Mouse (Mus musculus): ENCODE results near the gene Olfr98. TPM values are rescaled to one million over a fixed set of nuclear protein-coding genes. Genes with fewer than 3 reads are reported as not detected.
A peak's percentile ranks its signal among the peaks of the same experiment; 100 is the strongest.

Gene Olfr98
- polyA plus RNA-seq (2014; fragmentation: Nextera tagmentation; extraction: Ambion mirVana): not detected in 2 replicates

- Histone ChIP-seq H3K27me3 (replicated peaks; ENCODE audit: control insufficient read depth, insufficient read depth, low read length) (no peaks in the 10 kb centered on the region), H3K36me3 (ENCODE audit: control insufficient read depth, insufficient read depth, low read length) (no peaks in the 10 kb centered on the region), H3K27ac (ENCODE audit: low read depth, low read length) (no peak within 1 kb of the TSS), H3K4me2 (no peak within 1 kb of the TSS), H3K9me3 (ENCODE audit: control insufficient read depth, low read length) (no peaks in the 10 kb centered on the region), H3K4me3 (ENCODE audit: low read depth, low read length) (no peak within 1 kb of the TSS), H3K9ac (ENCODE audit: low read depth, low read length) (no peak within 1 kb of the TSS), H3K4me1 (replicated peaks; ENCODE audit: control insufficient read depth, insufficient read depth, low read length) (no peaks in the 10 kb centered on the region)
- no peak for DNase-seq (ENCODE audit: low spot score)
- WGBS: 84% methylated on average over 1 of the region's 1 CpGs
- no peak for ATAC-seq (replicated peaks; ENCODE audit: low FRiP score)
Observed at GRCm38 (mm10) chr17:37263626-37264025, at the start of gene Olfr98. Gene Olfr98 (minus strand): TSS chr17:37263749.

- Histone ChIP-seq H3K4me3 (ENCODE audit: low read depth, low read length) (no peak overlapping the region), H3K27me3 (replicated peaks; ENCODE audit: control insufficient read depth, insufficient read depth, low read length) (no peaks in the 10 kb centered on the region), H3K9ac (ENCODE audit: low read depth, low read length) (no peak overlapping the region), H3K27ac (ENCODE audit: low read depth, low read length) (no peak overlapping the region), H3K4me1 (replicated peaks; ENCODE audit: control insufficient read depth, insufficient read depth, low read length) (no peaks in the 10 kb centered on the region), H3K4me2 (no peak overlapping the region), H3K9me3 (ENCODE audit: control insufficient read depth, low read length) (no peaks in the 10 kb centered on the region), H3K36me3 (ENCODE audit: control insufficient read depth, insufficient read depth, low read length) (no peaks in the 10 kb centered on the region)
- DNase-seq (ENCODE audit: low spot score): no peak
- ATAC-seq (replicated peaks; ENCODE audit: low FRiP score): no peak
- 43% methylated on average over 2 of the region's 2 CpGs for WGBS
Observed at GRCm38 (mm10) chr17:37310146-37310699, 46.7 kb upstream of the Olfr98 start.

- Histone ChIP-seq H3K27ac (ENCODE audit: low read depth, low read length) (no peak overlapping the region), H3K4me2 (no peak overlapping the region), H3K36me3 (ENCODE audit: control insufficient read depth, insufficient read depth, low read length) (no peaks in the 10 kb centered on the region), H3K27me3 (replicated peaks; ENCODE audit: control insufficient read depth, insufficient read depth, low read length) (no peaks in the 10 kb centered on the region), H3K9me3 (ENCODE audit: control insufficient read depth, low read length) (no peaks in the 10 kb centered on the region), H3K9ac (ENCODE audit: low read depth, low read length) (no peak overlapping the region), H3K4me3 (ENCODE audit: low read depth, low read length) (no peak overlapping the region), H3K4me1 (replicated peaks; ENCODE audit: control insufficient read depth, insufficient read depth, low read length) (no peaks in the 10 kb centered on the region)
- WGBS: 38% methylated on average over 4 of the region's 4 CpGs
- DNase-seq (ENCODE audit: low spot score) (no peak), ATAC-seq (replicated peaks; ENCODE audit: low FRiP score) (no peak)
Observed at GRCm38 (mm10) chr17:37308483-37308882, 44.9 kb upstream of the Olfr98 start.

- Histone ChIP-seq H3K27ac (ENCODE audit: low read depth, low read length) (no peak within 1 kb of the TSS), H3K9ac (ENCODE audit: low read depth, low read length) (no peak within 1 kb of the TSS), H3K36me3 (ENCODE audit: control insufficient read depth, insufficient read depth, low read length) (no peaks in the 10 kb centered on the region), H3K27me3 (replicated peaks; ENCODE audit: control insufficient read depth, insufficient read depth, low read length) (no peaks in the 10 kb centered on the region), H3K4me3 (ENCODE audit: low read depth, low read length) (no peak within 1 kb of the TSS), H3K4me2 (no peak within 1 kb of the TSS), H3K9me3 (ENCODE audit: control insufficient read depth, low read length) (no peaks in the 10 kb centered on the region), H3K4me1 (replicated peaks; ENCODE audit: control insufficient read depth, insufficient read depth, low read length) (no peaks in the 10 kb centered on the region)
- DNase-seq (ENCODE audit: low spot score) (no peak), ATAC-seq (replicated peaks; ENCODE audit: low FRiP score) (no peak)
- 77% methylated on average over 4 of the region's 4 CpGs for WGBS
Observed at GRCm38 (mm10) chr17:37304213-37304612, 40.7 kb upstream of the Olfr98 start, which contains the start of gene Olfr101. Gene Olfr101 (minus strand): TSS chr17:37304313.

GRCm38 (mm10) chr17:37283360-37283759 lies 19.8 kb upstream of the Olfr98 start, which contains the start of gene Olfr99:
Gene Olfr99 (minus strand): TSS chr17:37283460.
- 67% methylated on average over 1 of the region's 1 CpGs for WGBS
- ATAC-seq (replicated peaks; ENCODE audit: low FRiP score): no peak

GRCm38 (mm10) chr17:37280331-37280730 lies 16.8 kb upstream of the Olfr98 start:
- no peaks in the 10 kb centered on the region for H3K9me3 ChIP-seq (ENCODE audit: control insufficient read depth, low read length)
- no peak overlapping the region for H3K4me2 ChIP-seq
- no peak overlapping the region for H3K27ac ChIP-seq (ENCODE audit: low read depth, low read length)
- H3K9ac ChIP-seq (ENCODE audit: low read depth, low read length): no peak overlapping the region
- DNase-seq (ENCODE audit: low spot score) (no peak), ATAC-seq (replicated peaks; ENCODE audit: low FRiP score) (no peak)
- no peak overlapping the region for H3K4me3 ChIP-seq (ENCODE audit: low read depth, low read length)
- WGBS: 75% methylated on average over 1 of the region's 1 CpGs
- no peaks in the 10 kb centered on the region for H3K36me3 ChIP-seq (ENCODE audit: control insufficient read depth, insufficient read depth, low read length)
- no peaks in the 10 kb centered on the region for H3K4me1 ChIP-seq (replicated peaks; ENCODE audit: control insufficient read depth, insufficient read depth, low read length)
- no peaks in the 10 kb centered on the region for H3K27me3 ChIP-seq (replicated peaks; ENCODE audit: control insufficient read depth, insufficient read depth, low read length)

More at GRCm38 (mm10) chr17:37283360-37283759, 19.8 kb upstream of the Olfr98 start, which contains the start of gene Olfr99:
- Histone ChIP-seq H3K4me2 (no peak within 1 kb of the TSS), H3K9ac (ENCODE audit: low read depth, low read length) (no peak within 1 kb of the TSS), H3K27me3 (replicated peaks; ENCODE audit: control insufficient read depth, insufficient read depth, low read length) (no peaks in the 10 kb centered on the region), H3K36me3 (ENCODE audit: control insufficient read depth, insufficient read depth, low read length) (no peaks in the 10 kb centered on the region), H3K27ac (ENCODE audit: low read depth, low read length) (no peak within 1 kb of the TSS), H3K4me1 (replicated peaks; ENCODE audit: control insufficient read depth, insufficient read depth, low read length) (no peaks in the 10 kb centered on the region), H3K4me3 (ENCODE audit: low read depth, low read length) (no peak within 1 kb of the TSS), H3K9me3 (ENCODE audit: control insufficient read depth, low read length) (no peaks in the 10 kb centered on the region)
- DNase-seq (ENCODE audit: low spot score): no peak

GRCm38 (mm10) chr17:37276573-37276972 lies 13.0 kb upstream of the Olfr98 start:
- ATAC-seq (replicated peaks; ENCODE audit: low FRiP score) (no peak), DNase-seq (ENCODE audit: low spot score) (no peak)
- H3K4me2 ChIP-seq: no peak overlapping the region
- no peaks in the 10 kb centered on the region for H3K9me3 ChIP-seq (ENCODE audit: control insufficient read depth, low read length)
- H3K27ac ChIP-seq (ENCODE audit: low read depth, low read length): no peak overlapping the region
- no peak overlapping the region for H3K4me3 ChIP-seq (ENCODE audit: low read depth, low read length)
- H3K27me3 ChIP-seq (replicated peaks; ENCODE audit: control insufficient read depth, insufficient read depth, low read length): no peaks in the 10 kb centered on the region
- no peak overlapping the region for H3K9ac ChIP-seq (ENCODE audit: low read depth, low read length)
- H3K36me3 ChIP-seq (ENCODE audit: control insufficient read depth, insufficient read depth, low read length): no peaks in the 10 kb centered on the region
- no peaks in the 10 kb centered on the region for H3K4me1 ChIP-seq (replicated peaks; ENCODE audit: control insufficient read depth, insufficient read depth, low read length)

- Histone ChIP-seq H3K4me1 (replicated peaks; ENCODE audit: control insufficient read depth, insufficient read depth, low read length) (no peaks in the 10 kb centered on the region), H3K4me3 (ENCODE audit: low read depth, low read length) (no peak overlapping the region), H3K9ac (ENCODE audit: low read depth, low read length) (no peak overlapping the region), H3K4me2 (no peak overlapping the region), H3K27ac (ENCODE audit: low read depth, low read length) (no peak overlapping the region), H3K27me3 (replicated peaks; ENCODE audit: control insufficient read depth, insufficient read depth, low read length) (no peaks in the 10 kb centered on the region; the same call in 1 of the 2 replicates), H3K36me3 (ENCODE audit: control insufficient read depth, insufficient read depth, low read length) (no peaks in the 10 kb centered on the region), H3K9me3 (ENCODE audit: control insufficient read depth, low read length) (no peaks in the 10 kb centered on the region)
- 51% methylated on average over 2 of the region's 2 CpGs for WGBS
- ATAC-seq (replicated peaks; ENCODE audit: low FRiP score): no peak
- DNase-seq (ENCODE audit: low spot score): no peak
Observed at GRCm38 (mm10) chr17:37275626-37276248, 12.2 kb upstream of the Olfr98 start.

- 36% methylated on average over 8 of the region's 8 CpGs for WGBS
- Histone ChIP-seq H3K27ac (ENCODE audit: low read depth, low read length) (no peak overlapping the region), H3K27me3 (replicated peaks; ENCODE audit: control insufficient read depth, insufficient read depth, low read length) (no peaks in the 10 kb centered on the region; the same call in 1 of the 2 replicates), H3K4me3 (ENCODE audit: low read depth, low read length) (peak overlapping the region; percentile 49), H3K9ac (ENCODE audit: low read depth, low read length) (peak overlapping the region; percentile 7; the same call in 1 of the 2 replicates), H3K4me2 (peak overlapping the region; percentile 77), H3K36me3 (ENCODE audit: control insufficient read depth, insufficient read depth, low read length) (no peaks in the 10 kb centered on the region), H3K9me3 (ENCODE audit: control insufficient read depth, low read length) (no peaks in the 10 kb centered on the region), H3K4me1 (replicated peaks; ENCODE audit: control insufficient read depth, insufficient read depth, low read length) (no peaks in the 10 kb centered on the region)
- ATAC-seq (replicated peaks; ENCODE audit: low FRiP score): peak; percentile 63
- no peak for DNase-seq (ENCODE audit: low spot score)
Observed at GRCm38 (mm10) chr17:37270702-37271092, 7.1 kb upstream of the Olfr98 start.
